Comparison of ENCODE assay signal across 29 mouse cellular contexts in genomic region chr4:62318294-62318693, GRCm38 (mm10). TPM values are rescaled to one million over a fixed set of nuclear protein-coding genes. Genes with fewer than 3 reads are reported as not detected.
A peak's percentile ranks its signal among the peaks of the same experiment; 100 is the strongest.
DNase-seq lines count a peak whose midpoint lies in the region; ATAC-seq and TF ChIP-seq lines count a peak whose summit lies in the region.
"Had no signal": no experiment of that assay in that cellular context is flagged by ENCODE, and none has a peak within 500 bp of the region (broad histone marks: within the 10 kb centered on the region; RNA-seq: fewer than 3 reads in every experiment).

No protein-coding gene starts in this region.

- no peaks in the 10 kb centered on the region for H3K9me3 ChIP-seq in embryonic facial prominence, embryonic 14.5 days (ENCODE audit: control insufficient read depth, low read length)
- no peaks in the 10 kb centered on the region for H3K9me3 ChIP-seq in embryonic facial prominence, embryonic 10.5 days
- H3K9me3 ChIP-seq: embryonic facial prominence, embryonic 13.5 days; forebrain, embryonic 10.5 days; forebrain, embryonic 13.5 days; heart, embryonic 10.5 days; heart, embryonic 13.5 days had no signal

- no peak for TF ChIP-seq POLR2A in myocyte (IDR thresholded peaks at IDR 0.05; ENCODE audit: insufficient read length, low read depth)

- DNase-seq in embryonic facial prominence, embryonic 14.5 days (ENCODE audit: low spot score), result peak; percentile 21
- no peak for DNase-seq in embryonic facial prominence, embryonic 10.5 days (ENCODE audit: low spot score)
- DNase-seq in lung, postnatal 36 days, result peak; percentile 30
- no peak for DNase-seq in lung, postnatal 10 days
- DNase-seq in NIH3T3 (ENCODE audit: low read depth), result peak; percentile 23
- no peak for DNase-seq in kidney, adult 8-10 months
- no peak for DNase-seq in left cerebral cortex, postnatal 36 days (ENCODE audit: low spot score in 2 of 2)
- DNase-seq: adrenal gland, postnatal 10 days; adrenal gland, postnatal 36 days; cerebellum, adult 11 months; cerebellum, adult 2 months; cerebellum, adult 9-11 months; cerebellum, postnatal 25 days; gastrocnemius, adult 2 months; gastrocnemius, postnatal 14 days; heart, adult 18-20 months; heart, postnatal 14 days; heart, postnatal 4 days had no signal

- H3K9ac ChIP-seq in embryonic facial prominence, embryonic 14.5 days (ENCODE audit: low read depth, low read length), result no peak overlapping the region
- H3K9ac ChIP-seq: embryonic facial prominence, embryonic 13.5 days; forebrain, embryonic 13.5 days; heart, embryonic 13.5 days; hindbrain, embryonic 14.5 days had no signal

- no peak overlapping the region for H3K4me2 ChIP-seq in embryonic facial prominence, embryonic 14.5 days (ENCODE audit: low read depth, low read length)
- no peak overlapping the region for H3K4me2 ChIP-seq in myocyte (ENCODE audit: low read depth)
- H3K4me2 ChIP-seq: embryonic facial prominence, embryonic 13.5 days; forebrain, embryonic 13.5 days; heart, embryonic 13.5 days; hindbrain, embryonic 14.5 days had no signal

- H3K27ac ChIP-seq in embryonic facial prominence, embryonic 14.5 days (replicated peaks; ENCODE audit: low read depth, low read length), result no peak overlapping the region
- H3K27ac ChIP-seq in embryonic facial prominence, embryonic 10.5 days (replicated peaks), result no peak overlapping the region
- H3K27ac ChIP-seq: embryonic facial prominence, embryonic 13.5 days; forebrain, embryonic 10.5 days; forebrain, embryonic 13.5 days; gastrocnemius, adult 2 months; heart, embryonic 10.5 days; heart, embryonic 13.5 days; hindbrain, embryonic 14.5 days; hindbrain, postnatal 0 days had no signal

- intact Hi-C loops in left cerebral cortex, postnatal 36 days (cut with DNase I), result no loop called here

- H3K4me3 ChIP-seq in embryonic facial prominence, embryonic 14.5 days (ENCODE audit: low read depth, low read length), result no peak overlapping the region
- H3K4me3 ChIP-seq in embryonic facial prominence, embryonic 10.5 days, result no peak overlapping the region
- H3K4me3 ChIP-seq in myocyte, result no peak overlapping the region
- H3K4me3 ChIP-seq: embryonic facial prominence, embryonic 13.5 days; forebrain, embryonic 10.5 days; forebrain, embryonic 13.5 days; gastrocnemius, adult 2 months; heart, embryonic 10.5 days; heart, embryonic 13.5 days had no signal

- H3K27me3 ChIP-seq in embryonic facial prominence, embryonic 14.5 days (replicated peaks; ENCODE audit: control insufficient read depth, insufficient read depth, low read length), result no peaks in the 10 kb centered on the region
- H3K27me3 ChIP-seq in embryonic facial prominence, embryonic 10.5 days (replicated peaks; ENCODE audit: low read depth, poor library complexity, severe bottlenecking), result no peaks in the 10 kb centered on the region
- H3K27me3 ChIP-seq in myocyte (ENCODE audit: control insufficient read depth, insufficient read depth, insufficient read length), result no peaks in the 10 kb centered on the region
- H3K27me3 ChIP-seq: embryonic facial prominence, embryonic 13.5 days; forebrain, embryonic 13.5 days; heart, embryonic 13.5 days had no signal

- WGBS in embryonic facial prominence, embryonic 14.5 days, result 84% methylated on average over 1 of the region's 1 CpGs
- 65% methylated on average over 1 of the region's 1 CpGs for WGBS in embryonic facial prominence, embryonic 10.5 days

- no peak overlapping the region for H3ac ChIP-seq in myocyte (ENCODE audit: control insufficient read depth, insufficient read length)

- no peaks in the 10 kb centered on the region for H3K79me2 ChIP-seq in myocyte (ENCODE audit: control insufficient read depth, insufficient read depth)

- no peaks in the 10 kb centered on the region for H3K4me1 ChIP-seq in embryonic facial prominence, embryonic 14.5 days (ENCODE audit: control insufficient read depth, insufficient read depth, low read length)
- H3K4me1 ChIP-seq in embryonic facial prominence, embryonic 10.5 days, result no peaks in the 10 kb centered on the region
- H3K4me1 ChIP-seq: embryonic facial prominence, embryonic 13.5 days; forebrain, embryonic 10.5 days; forebrain, embryonic 13.5 days; heart, embryonic 10.5 days; heart, embryonic 13.5 days had no signal

- ATAC-seq in embryonic facial prominence, embryonic 14.5 days (ENCODE audit: low read depth), result 0 out of 2 replicates have a peak, but pooled peaks have one; percentile 26
- ATAC-seq: forebrain, embryonic 13.5 days; forebrain, embryonic 16.5 days; hindbrain, postnatal 0 days; inflammation-experienced regulatory T-cells, adult 6 months; intestine, embryonic 16.5 days had no signal

- H3K36me3 ChIP-seq in embryonic facial prominence, embryonic 14.5 days (ENCODE audit: control insufficient read depth, insufficient read depth, low read length), result peaks cover 68% of the 10 kb centered on the region
- H3K36me3 ChIP-seq in embryonic facial prominence, embryonic 10.5 days (replicated peaks), result peaks cover 63% of the 10 kb centered on the region
- peaks cover 40% of the 10 kb centered on the region for H3K36me3 ChIP-seq in myocyte (ENCODE audit: control insufficient read depth, insufficient read depth)

TF ChIP-seq in myocyte, 11 proteins besides CTCF, POLR2A, EP300 and RAD21:
- TF ChIP-seq USF1 (IDR thresholded peaks at IDR 0.05; ENCODE audit: low read depth) (no peak), REST (IDR thresholded peaks at IDR 0.05; ENCODE audit: insufficient read depth, insufficient read length) (no peak), MAX (IDR thresholded peaks at IDR 0.05; ENCODE audit: low read depth) (no peak), MYOG (IDR thresholded peaks at IDR 0.05; ENCODE audit: control insufficient read depth in 1 of 3, insufficient read depth in 1 of 3, insufficient read length in 2 of 3, low read depth in 2 of 3) (peak in 2 of 3 experiments; percentile 56 to 58), POLR2AphosphoS2 (IDR thresholded peaks at IDR 0.05; ENCODE audit: insufficient read length, low read depth) (no peak), E2F4 (IDR thresholded peaks at IDR 0.05; ENCODE audit: insufficient read depth) (no peak), CEBPB (IDR thresholded peaks at IDR 0.05; ENCODE audit: insufficient read depth, poor library complexity, severe bottlenecking) (no peak), MYOD1 (IDR thresholded peaks at IDR 0.05; ENCODE audit: control insufficient read depth in 1 of 3, insufficient read length in 2 of 3, low read depth in 2 of 3) (peak; percentile 9 to 71 (median 64)), SRF (IDR thresholded peaks at IDR 0.05; ENCODE audit: control insufficient read depth, insufficient read length, low read depth) (no peak), TCF12 (IDR thresholded peaks at IDR 0.05; ENCODE audit: insufficient read depth, poor library complexity, severe bottlenecking) (peak; percentile 44), TCF3 (IDR thresholded peaks at IDR 0.05; ENCODE audit: insufficient read length, low read depth) (no peak)

RNA-seq across cellular contexts. Expression of gene Fkbp15, which starts 42.1 kb away (rescaled TPM):
- polyA plus RNA-seq in embryonic facial prominence, embryonic 14.5 days (2014; fragmentation: Nextera tagmentation; extraction: Ambion mirVana), result 25.2 and 28.3 TPM in 2 replicates
- 18.0 and 18.1 TPM in 2 replicates for polyA plus RNA-seq in embryonic facial prominence, embryonic 10.5 days (2016; fragmentation: Nextera tagmentation; extraction: Ambion mirVana)
- polyA plus RNA-seq in myocyte (2012; fragmentation: generic; extraction: Trizol), result 18.4 TPM
- 10 to 100 TPM; 34.5 to 38.9 TPM for total RNA-seq in left cerebral cortex, postnatal 36 days (2021)

RNA-seq across cellular contexts. Expression of gene Slc31a1, which starts 42.2 kb away (rescaled TPM):
- 46.5 and 49.0 TPM in 2 replicates for polyA plus RNA-seq in embryonic facial prominence, embryonic 14.5 days (2014; fragmentation: Nextera tagmentation; extraction: Ambion mirVana)
- polyA plus RNA-seq in embryonic facial prominence, embryonic 10.5 days (2016; fragmentation: Nextera tagmentation; extraction: Ambion mirVana), result 45.5 and 48.0 TPM in 2 replicates
- 22.5 TPM for polyA plus RNA-seq in myocyte (2012; fragmentation: generic; extraction: Trizol)
- total RNA-seq in left cerebral cortex, postnatal 36 days (2021), result 10 to 100 TPM; 14.2 to 15.2 TPM

RNA-seq across cellular contexts. Expression of gene Slc31a2, which starts 55.9 kb away (rescaled TPM):
- 17.3 and 18.0 TPM in 2 replicates for polyA plus RNA-seq in embryonic facial prominence, embryonic 14.5 days (2014; fragmentation: Nextera tagmentation; extraction: Ambion mirVana)
- 10.2 and 10.7 TPM in 2 replicates for polyA plus RNA-seq in embryonic facial prominence, embryonic 10.5 days (2016; fragmentation: Nextera tagmentation; extraction: Ambion mirVana)
- polyA plus RNA-seq in myocyte (2012; fragmentation: generic; extraction: Trizol), result 4.2 TPM
- 1 to 10 TPM; 6.7 to 8.7 TPM for total RNA-seq in left cerebral cortex, postnatal 36 days (2021)

Comparison
In these comparisons a context has a peak if more than half of its experiments do, and no peak if none do; other contexts are left out.
1. DNase-seq: peak in embryonic facial prominence, embryonic 14.5 days (single experiment), lung, postnatal 36 days (single experiment) and NIH3T3 (single experiment); none in embryonic facial prominence, embryonic 10.5 days (single experiment), lung, postnatal 10 days (single experiment), kidney, adult 8-10 months (0 of 2) and left cerebral cortex, postnatal 36 days (0 of 2).